Mouse (Mus musculus) testis, postnatal 14 days (tissue): ENCODE measurements around the gene Lrrn2.

Source experiments
- DNase-seq: peaks from one replicate; pipeline ENCODE4 v3.0.0; 2021; ENCODE audit warnings: low spot score

Lrrn2 gene

GRCm38 (mm10) chr1:132886626-132887025, 6.6 kb downstream of the Lrrn2 start:
- no peak for DNase-seq

GRCm38 (mm10) chr1:132888811-132889210, 8.7 kb downstream of the Lrrn2 start:
- no peak for DNase-seq

- DNase-seq, result no peak
Observed at GRCm38 (mm10) chr1:132890161-132890794, 10.2 kb downstream of the Lrrn2 start.

DNA sequence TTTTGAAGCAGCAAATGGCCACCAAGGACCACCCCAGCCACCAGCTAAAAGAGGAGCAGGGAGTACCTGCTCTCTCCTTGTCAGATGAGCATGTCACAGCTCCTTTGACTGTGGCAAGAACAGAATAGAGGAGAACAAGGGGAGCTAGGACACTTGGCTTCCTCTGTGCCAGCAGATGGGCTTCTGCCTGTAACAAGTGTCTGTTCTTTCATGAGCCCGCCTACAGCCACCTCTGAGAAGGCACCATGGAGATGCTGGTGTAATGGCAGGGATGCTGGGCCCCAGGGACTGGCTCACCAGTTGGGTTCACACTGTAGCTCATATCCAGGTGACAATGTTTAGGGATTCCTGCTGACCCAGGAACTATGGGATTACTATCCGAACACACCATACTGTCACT, 12.0 kb downstream of the Lrrn2 start:
- no peak for DNase-seq

DNA sequence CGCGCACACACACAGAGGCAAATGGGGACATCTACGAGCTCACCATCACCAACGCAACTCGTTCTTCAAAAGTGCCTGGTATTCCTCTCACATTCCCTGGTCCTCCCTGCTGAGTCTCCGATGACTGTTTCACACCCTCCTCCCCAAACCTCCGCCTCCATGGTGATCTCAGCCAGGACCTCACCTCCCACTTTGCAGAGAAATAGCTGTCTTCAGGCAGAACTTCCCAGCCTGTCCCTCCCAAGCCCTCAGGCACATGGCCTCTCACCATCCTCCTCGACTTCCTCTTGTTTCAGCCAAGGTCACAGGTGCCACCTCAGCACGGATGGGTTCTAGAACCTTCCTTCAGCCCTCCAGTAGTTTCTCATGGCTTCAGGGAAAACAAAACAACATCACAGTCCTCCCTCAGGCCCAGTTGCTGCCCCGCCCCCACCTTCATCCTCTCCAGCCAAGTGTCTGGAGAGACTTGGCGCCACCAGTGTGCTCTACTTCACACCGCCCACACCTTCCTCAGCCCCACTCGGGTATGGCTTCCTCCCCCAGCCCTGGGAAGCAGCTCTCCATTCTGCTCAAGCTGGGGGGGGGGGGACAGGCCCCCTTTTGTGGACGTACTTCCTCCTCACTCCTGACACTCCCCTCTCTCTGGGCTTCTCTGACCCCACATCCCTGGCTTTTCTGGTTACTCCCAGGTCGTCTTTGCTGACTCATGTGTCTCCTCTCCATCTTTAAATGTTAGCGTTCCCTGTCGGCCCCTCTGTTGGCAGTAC, 13.4 kb downstream of the Lrrn2 start:
- DNase-seq, result no peak

GRCm38 (mm10) chr1:132899029-132899428, 19.0 kb downstream of the Lrrn2 start:
- DNase-seq, result no peak

DNA sequence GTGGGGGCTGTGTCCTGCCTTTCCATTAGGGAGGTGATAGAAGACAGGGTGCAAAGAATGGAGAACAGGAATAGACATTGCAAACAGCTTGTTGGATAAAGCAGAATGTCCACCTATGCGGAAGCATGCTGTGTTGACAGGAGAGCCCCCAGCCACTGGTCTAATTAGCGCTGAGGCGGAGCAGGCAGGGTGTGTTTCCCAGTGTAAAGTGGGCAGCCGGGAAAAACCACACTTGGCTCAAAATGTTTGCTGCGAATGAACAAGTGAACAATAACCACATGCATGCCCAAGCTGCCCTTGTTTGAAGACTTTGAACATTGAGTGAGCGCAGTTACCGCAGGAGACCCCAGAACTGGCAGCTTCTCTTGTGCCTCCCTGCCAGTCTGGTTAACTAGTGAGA, 19.6 kb downstream of the Lrrn2 start:
- no peak for DNase-seq

DNA sequence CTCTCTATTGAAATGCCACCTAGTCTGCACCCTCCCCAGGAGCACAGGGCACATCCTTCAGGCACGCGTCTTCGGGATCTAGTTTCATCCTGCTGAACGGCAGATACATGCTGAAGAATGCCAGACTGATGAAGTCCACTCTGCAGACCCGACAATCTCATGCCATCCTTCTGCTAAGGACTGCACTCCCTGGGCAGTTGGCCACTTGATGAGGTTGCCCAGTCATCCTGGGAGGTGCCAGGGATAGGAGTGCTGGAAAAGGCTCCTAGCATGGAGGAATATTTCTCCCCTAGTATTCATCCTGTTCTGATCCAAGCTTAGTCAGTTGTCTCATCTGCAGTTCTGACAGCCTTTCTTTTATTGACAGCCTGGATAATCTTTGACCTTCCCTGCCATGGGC, 20.9 kb downstream of the Lrrn2 start:
- no peak for DNase-seq

GRCm38 (mm10) chr1:132903519-132903918, 23.4 kb downstream of the Lrrn2 start:
- no peak for DNase-seq

- DNase-seq, result no peak
Observed at GRCm38 (mm10) chr1:132909090-132909489, 29.0 kb downstream of the Lrrn2 start.

- DNase-seq, result no peak
Observed at GRCm38 (mm10) chr1:132909951-132910350, 29.9 kb downstream of the Lrrn2 start.

- no peak for DNase-seq
Observed at GRCm38 (mm10) chr1:132910414-132911041, 30.5 kb downstream of the Lrrn2 start.

GRCm38 (mm10) chr1:132915849-132916493, 35.9 kb downstream of the Lrrn2 start:
- no peak for DNase-seq

- no peak for DNase-seq
Observed at GRCm38 (mm10) chr1:132917554-132917953, 37.5 kb downstream of the Lrrn2 start.

DNA sequence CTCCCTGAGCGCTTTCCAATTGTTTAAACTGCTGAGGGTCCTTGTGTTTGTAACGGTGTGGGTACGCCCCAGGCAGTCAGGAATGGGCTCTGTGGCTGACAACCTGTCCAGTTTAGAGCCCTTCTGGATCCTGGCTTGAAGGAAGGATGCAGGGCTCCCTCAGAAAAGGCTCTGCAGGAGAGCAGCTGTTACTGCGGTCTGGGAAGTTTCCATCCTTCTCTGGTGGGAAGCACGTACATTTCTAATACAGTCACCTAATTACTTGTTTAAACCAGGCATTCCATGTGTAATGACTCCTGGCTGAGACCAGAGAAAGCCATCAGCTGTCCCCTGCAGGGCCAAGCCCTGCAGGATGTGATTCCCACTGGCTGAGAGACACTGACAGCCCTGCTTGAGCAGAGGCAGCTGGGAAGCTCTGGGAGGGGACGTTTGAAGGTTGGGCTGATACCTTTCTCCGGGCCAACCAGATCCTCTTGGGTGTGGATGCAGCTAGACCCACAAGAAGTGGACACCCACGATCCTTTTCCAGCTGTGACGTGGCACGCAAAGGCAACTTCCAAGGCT, 38.1 kb downstream of the Lrrn2 start:
- no peak for DNase-seq

DNA sequence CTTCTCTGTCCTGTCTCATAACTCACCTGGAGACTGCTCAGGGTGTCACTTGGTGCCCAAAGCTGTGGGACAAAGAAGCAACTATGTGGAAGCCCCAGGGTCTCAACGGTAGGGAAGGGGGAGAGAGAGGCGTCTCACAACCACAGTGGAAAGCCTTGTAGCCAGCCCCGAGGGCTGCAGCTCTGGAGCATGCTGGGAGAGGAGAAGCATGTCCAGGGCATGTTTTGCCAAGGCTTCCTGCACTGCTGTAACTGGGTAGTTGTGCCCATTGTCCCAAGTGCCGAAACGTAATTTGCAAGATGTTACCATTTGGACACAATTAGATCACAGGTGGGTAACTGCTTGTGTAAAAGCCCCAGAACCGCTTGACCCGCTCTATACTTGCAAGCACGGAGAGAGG, 39.2 kb downstream of the Lrrn2 start:
- no peak for DNase-seq

DNA sequence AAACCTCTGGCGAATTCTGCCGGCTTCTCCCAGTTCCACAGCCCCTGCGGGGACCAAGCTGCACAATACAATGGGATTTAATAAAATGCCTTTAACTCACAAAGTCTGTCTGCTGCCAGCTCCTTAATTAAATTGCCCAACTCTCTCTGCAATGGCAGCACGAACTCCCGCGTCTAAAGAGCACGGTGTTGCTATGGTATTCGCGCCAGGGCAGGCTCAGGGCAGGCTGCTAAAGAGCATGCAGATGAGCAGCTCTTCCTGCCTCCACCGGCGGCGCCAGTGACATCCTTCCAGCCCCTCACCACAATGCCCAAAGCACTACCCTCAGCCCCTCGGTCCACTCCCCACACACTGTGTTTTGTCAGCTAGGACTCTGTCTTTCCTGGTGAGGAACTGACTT, 41.0 kb downstream of the Lrrn2 start:
- no peak for DNase-seq

GRCm38 (mm10) chr1:132922257-132922656, 42.2 kb downstream of the Lrrn2 start:
- DNase-seq, result no peak

- DNase-seq, result no peak
Observed at GRCm38 (mm10) chr1:132925270-132925669, 45.2 kb downstream of the Lrrn2 start.

- no peak for DNase-seq
Observed at GRCm38 (mm10) chr1:132928032-132928906, 48.2 kb downstream of the Lrrn2 start.

DNA sequence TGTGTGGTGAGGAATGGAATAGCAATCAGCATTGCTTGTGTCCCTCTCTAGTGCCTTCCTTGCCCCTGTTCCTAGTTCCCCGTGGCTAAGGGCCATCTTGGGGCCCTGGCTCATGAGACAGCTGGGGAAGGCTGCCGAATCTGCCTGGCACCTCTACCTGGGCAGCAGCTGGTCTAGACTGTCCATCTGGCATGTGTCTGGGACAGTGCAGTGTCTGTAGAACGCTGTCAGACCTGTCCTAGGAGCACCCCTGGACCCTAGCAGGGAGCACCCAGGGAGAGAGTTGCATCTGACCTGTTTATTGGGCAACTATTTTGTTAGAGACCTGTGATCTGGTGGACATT, 48.8 kb downstream of the Lrrn2 start:
- no peak for DNase-seq

- no peak for DNase-seq
Observed at GRCm38 (mm10) chr1:132930291-132930690, 50.2 kb downstream of the Lrrn2 start.
